ENCODE assay signal across 9 mouse cellular contexts in genomic region chr10:43331931-43332701, GRCm38 (mm10).
DNase-seq lines count a peak whose midpoint lies in the region; ATAC-seq lines count a peak whose summit lies in the region.
"Had no signal": no experiment of that assay in that cellular context is flagged by ENCODE, and none has a peak within 500 bp of the region (broad histone marks: within the 10 kb centered on the region; RNA-seq: fewer than 3 reads in every experiment).

No protein-coding gene starts in this region.

- H3K4me2 ChIP-seq in kidney, embryonic 16.5 days (replicated peaks; ENCODE audit: low read depth, low read length) = no peak overlapping the region
- peak overlapping the region; percentile 22 for H3K4me2 ChIP-seq in hindbrain, embryonic 12.5 days (replicated peaks)
- peak overlapping the region; percentile 40 for H3K4me2 ChIP-seq in neural tube, embryonic 12.5 days (replicated peaks)

- H3K27me3 ChIP-seq in kidney, embryonic 16.5 days (ENCODE audit: insufficient read depth, low read length) = no peaks in the 10 kb centered on the region
- no peaks in the 10 kb centered on the region for H3K27me3 ChIP-seq in hindbrain, embryonic 12.5 days
- no peaks in the 10 kb centered on the region for H3K27me3 ChIP-seq in neural tube, embryonic 12.5 days (replicated peaks)
- no peaks in the 10 kb centered on the region for H3K27me3 ChIP-seq in limb, embryonic 10.5 days (ENCODE audit: low read depth, poor library complexity, severe bottlenecking)

- no peak for DNase-seq in kidney, postnatal 14 days
- DNase-seq in embryo, embryonic 9.5 days (ENCODE audit: extremely low spot score) = peak; percentile 19
- DNase-seq in adrenal gland, adult 2 months = no peak
- no peak for DNase-seq in layer of hippocampus, adult 9-11 months
- DNase-seq in limb, embryonic 10.5 days (ENCODE audit: low spot score) = no peak
- DNase-seq: gastrocnemius, postnatal 10 days had no signal

- WGBS in kidney, embryonic 16.5 days = 17% methylated on average over 15 of the region's 15 CpGs
- WGBS in hindbrain, embryonic 12.5 days = 19% methylated on average over 15 of the region's 15 CpGs
- 20% methylated on average over 15 of the region's 15 CpGs for WGBS in neural tube, embryonic 12.5 days
- 26% methylated on average over 15 of the region's 15 CpGs for WGBS in limb, embryonic 10.5 days

- ATAC-seq in kidney, embryonic 16.5 days (ENCODE audit: low FRiP score, low TSS enrichment) = peak; percentile 94
- peak; percentile 85 for ATAC-seq in hindbrain, embryonic 12.5 days (ENCODE audit: low FRiP score)
- ATAC-seq in neural tube, embryonic 12.5 days (ENCODE audit: low FRiP score, low read depth) = peak; percentile 89

- no peaks in the 10 kb centered on the region for H3K36me3 ChIP-seq in kidney, embryonic 16.5 days (ENCODE audit: insufficient read depth, low read length)
- no peaks in the 10 kb centered on the region for H3K36me3 ChIP-seq in hindbrain, embryonic 12.5 days
- no peaks in the 10 kb centered on the region for H3K36me3 ChIP-seq in neural tube, embryonic 12.5 days
- H3K36me3 ChIP-seq in limb, embryonic 10.5 days = no peaks in the 10 kb centered on the region

- H3K9me3 ChIP-seq in kidney, embryonic 16.5 days (ENCODE audit: low read length) = no peaks in the 10 kb centered on the region
- no peaks in the 10 kb centered on the region for H3K9me3 ChIP-seq in hindbrain, embryonic 12.5 days (replicated peaks)
- H3K9me3 ChIP-seq in neural tube, embryonic 12.5 days = no peaks in the 10 kb centered on the region
- H3K9me3 ChIP-seq in limb, embryonic 10.5 days (replicated peaks) = no peaks in the 10 kb centered on the region

- no peak overlapping the region for H3K27ac ChIP-seq in kidney, embryonic 16.5 days (ENCODE audit: low read length)
- peak overlapping the region; percentile 89 for H3K27ac ChIP-seq in hindbrain, embryonic 12.5 days
- H3K27ac ChIP-seq in neural tube, embryonic 12.5 days = peak overlapping the region; percentile 42; the same call in 1 of the 2 replicates
- no peak overlapping the region for H3K27ac ChIP-seq in limb, embryonic 10.5 days

- H3K9ac ChIP-seq in kidney, embryonic 16.5 days (replicated peaks; ENCODE audit: low read length) = no peak overlapping the region
- no peak overlapping the region for H3K9ac ChIP-seq in hindbrain, embryonic 12.5 days
- H3K9ac ChIP-seq in neural tube, embryonic 12.5 days = no peak overlapping the region

- no peak overlapping the region for H3K4me3 ChIP-seq in kidney, embryonic 16.5 days (ENCODE audit: low read length)
- no peak overlapping the region for H3K4me3 ChIP-seq in hindbrain, embryonic 12.5 days
- H3K4me3 ChIP-seq in neural tube, embryonic 12.5 days = no peak overlapping the region
- H3K4me3 ChIP-seq in limb, embryonic 10.5 days = no peak overlapping the region

- peaks cover 17% of the 10 kb centered on the region for H3K4me1 ChIP-seq in kidney, embryonic 16.5 days (ENCODE audit: insufficient read depth, low read length)
- H3K4me1 ChIP-seq in hindbrain, embryonic 12.5 days = peaks cover 30% of the 10 kb centered on the region
- peaks cover 26% of the 10 kb centered on the region for H3K4me1 ChIP-seq in neural tube, embryonic 12.5 days
- H3K4me1 ChIP-seq in limb, embryonic 10.5 days = peaks cover 25% of the 10 kb centered on the region

Comparison
In these comparisons a context has a peak if more than half of its experiments do, and no peak if none do; other contexts are left out.
1. H3K27ac ChIP-seq: peak in hindbrain, embryonic 12.5 days (single experiment) and neural tube, embryonic 12.5 days (single experiment); none in kidney, embryonic 16.5 days (single experiment) and limb, embryonic 10.5 days (single experiment).
2. Peak in every context shown above with its lines, with median percentiles within 50 percentile points of each other: ATAC-seq.